ENCODE assay signal across 14 mouse cellular contexts in genomic region chr10:107205085-107205717, GRCm38 (mm10).
DNase-seq lines count a peak whose midpoint lies in the region; ATAC-seq lines count a peak whose summit lies in the region.
"Had no signal": no experiment of that assay in that cellular context is flagged by ENCODE, and none has a peak within 500 bp of the region (broad histone marks: within the 10 kb centered on the region; RNA-seq: fewer than 3 reads in every experiment).

No protein-coding gene starts in this region.

- no peak overlapping the region for H3K4me3 ChIP-seq in kidney, embryonic 14.5 days (ENCODE audit: low read length)
- H3K4me3 ChIP-seq: forebrain, embryonic 10.5 days had no signal

- H3K36me3 ChIP-seq in kidney, embryonic 14.5 days (ENCODE audit: control insufficient read depth, insufficient read depth, low read length), result no peaks in the 10 kb centered on the region
- H3K36me3 ChIP-seq: forebrain, embryonic 10.5 days had no signal

- no peak overlapping the region for H3K9ac ChIP-seq in kidney, embryonic 14.5 days (ENCODE audit: low read depth, low read length)

- H3K9me3 ChIP-seq in kidney, embryonic 14.5 days (ENCODE audit: control insufficient read depth, low read length), result no peaks in the 10 kb centered on the region
- H3K9me3 ChIP-seq: forebrain, embryonic 10.5 days had no signal

- H3K27ac ChIP-seq in kidney, embryonic 14.5 days (ENCODE audit: low read depth, low read length), result no peak overlapping the region
- H3K27ac ChIP-seq: forebrain, embryonic 10.5 days had no signal

- peak; percentile 6 for DNase-seq in adrenal gland, postnatal 10 days
- DNase-seq in adrenal gland, postnatal 25 days, result no peak
- DNase-seq in kidney, postnatal 10 days, result no peak
- DNase-seq in lung, postnatal 10 days, result peak; percentile 5
- no peak for DNase-seq in lung, postnatal 4 days
- DNase-seq in skeletal muscle tissue, adult 2 months (ENCODE audit: low read depth, low spot score), result peak; percentile 34
- no peak for DNase-seq in neural tube, embryonic 10.5 days (ENCODE audit: extremely low spot score, low spot score)
- DNase-seq: cerebellum, adult 9-11 months; heart, postnatal 10 days; midbrain, embryonic 14.5 days; right cerebral cortex, postnatal 25 days had no signal

- no peak overlapping the region for H3K4me2 ChIP-seq in kidney, embryonic 14.5 days (replicated peaks; ENCODE audit: low read depth, low read length)

- 39% methylated on average over 9 of the region's 9 CpGs for WGBS in kidney, embryonic 14.5 days

- H3K4me1 ChIP-seq in kidney, embryonic 14.5 days (ENCODE audit: control insufficient read depth, insufficient read depth, low read length), result no peaks in the 10 kb centered on the region
- H3K4me1 ChIP-seq: forebrain, embryonic 10.5 days had no signal

- H3K27me3 ChIP-seq in kidney, embryonic 14.5 days (ENCODE audit: control insufficient read depth, insufficient read depth, low read length), result no peaks in the 10 kb centered on the region

- peak; percentile 71; the same call in 1 of the 2 replicates for ATAC-seq in kidney, embryonic 14.5 days (ENCODE audit: low FRiP score, low TSS enrichment)
- ATAC-seq: hindbrain, embryonic 16.5 days had no signal

Comparison
In these comparisons a context has a peak if more than half of its experiments do, and no peak if none do; other contexts are left out.
1. DNase-seq: peak in adrenal gland, postnatal 10 days (single experiment), lung, postnatal 10 days (single experiment) and skeletal muscle tissue, adult 2 months (single experiment); none in adrenal gland, postnatal 25 days (single experiment), kidney, postnatal 10 days (single experiment), lung, postnatal 4 days (0 of 2) and neural tube, embryonic 10.5 days (single experiment).